Mouse (Mus musculus): ENCODE results near the gene Rec8. TPM values are rescaled to one million over a fixed set of nuclear protein-coding genes. Genes with fewer than 3 reads are reported as not detected.

Gene Rec8
- total and polyA plus RNA-seq, 2 experiments from 2014 or later: 7.6 to 11.1 TPM

DNA sequence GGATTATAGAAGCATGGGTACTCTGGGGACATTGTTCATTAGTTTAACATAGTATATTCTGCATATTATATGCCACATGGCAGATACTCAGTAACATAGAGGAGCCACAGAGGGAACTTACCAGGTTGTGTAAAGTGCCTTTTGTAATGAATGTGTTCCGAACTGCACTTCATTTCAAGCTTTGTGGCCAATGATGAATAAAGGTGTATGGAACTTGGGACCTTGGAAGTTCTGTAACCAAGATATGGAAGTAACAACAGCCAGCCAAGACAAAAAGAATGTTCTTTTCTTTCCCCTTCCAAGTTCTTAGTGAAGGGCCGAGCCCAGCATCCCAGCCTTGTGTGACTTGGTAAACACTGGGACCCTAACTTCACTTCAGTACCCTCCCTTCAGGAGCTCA, 32.0 kb downstream of the Rec8 start, which contains the start of gene Tssk4:
Gene Tssk4, plus strand, starts transcription at position 301 of the 400 bp plus-strand sequence.
- Histone ChIP-seq H3K27me3 (ENCODE audit: insufficient read depth, low read length) (no peaks in the 10 kb centered on the region), H3K36me3 (ENCODE audit: insufficient read depth, low read length) (no peaks in the 10 kb centered on the region), H3K9ac (replicated peaks; ENCODE audit: low read length, poor library complexity, severe bottlenecking) (no peak within 1 kb of the TSS), H3K4me3 (ENCODE audit: low read depth, low read length) (no peak within 1 kb of the TSS), H3K9me3 (ENCODE audit: low read length) (no peaks in the 10 kb centered on the region), H3K4me2 (ENCODE audit: low read depth, low read length, poor library complexity, severe bottlenecking) (no peak within 1 kb of the TSS), H3K4me1 (ENCODE audit: insufficient read depth, low read length) (0 out of 2 replicates have a peak, but pooled peaks cover 2% of the 10 kb centered on the region), H3K27ac (ENCODE audit: low read depth, low read length) (no peak within 1 kb of the TSS)
- ATAC-seq (ENCODE audit: low FRiP score) (no peak), DNase-seq (ENCODE audit: low spot score) (no peak)
- no peak for TF ChIP-seq CTCF (IDR thresholded peaks at IDR 0.05)
- 99% methylated on average over 2 of the region's 2 CpGs for WGBS

DNA sequence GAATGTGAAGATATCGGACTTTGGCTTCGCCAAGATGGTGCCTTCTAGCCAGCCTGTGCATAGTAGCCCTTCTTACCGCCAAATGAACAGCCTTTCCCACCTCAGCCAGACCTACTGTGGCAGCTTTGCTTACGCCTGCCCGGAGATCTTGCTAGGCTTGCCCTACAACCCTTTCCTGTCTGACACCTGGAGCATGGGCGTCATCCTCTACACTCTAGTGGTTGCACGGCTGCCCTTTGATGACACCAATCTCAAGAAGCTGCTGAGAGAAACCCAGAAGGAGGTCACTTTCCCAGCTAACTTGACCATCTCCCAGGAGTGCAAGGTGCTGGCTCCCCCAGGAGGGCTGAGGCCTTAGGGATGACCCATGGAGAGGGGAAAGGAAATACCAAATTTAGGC, 33.7 kb downstream of the Rec8 start:
- ATAC-seq (ENCODE audit: low FRiP score) (no peak), DNase-seq (ENCODE audit: low spot score) (no peak)
- Histone ChIP-seq H3K9me3 (ENCODE audit: low read length) (no peaks in the 10 kb centered on the region), H3K27ac (ENCODE audit: low read depth, low read length) (no peak overlapping the region), H3K4me2 (ENCODE audit: low read depth, low read length, poor library complexity, severe bottlenecking) (no peak overlapping the region), H3K9ac (replicated peaks; ENCODE audit: low read length, poor library complexity, severe bottlenecking) (no peak overlapping the region), H3K27me3 (ENCODE audit: insufficient read depth, low read length) (no peaks in the 10 kb centered on the region), H3K4me1 (ENCODE audit: insufficient read depth, low read length) (no peaks in the 10 kb centered on the region), H3K4me3 (ENCODE audit: low read depth, low read length) (no peak overlapping the region), H3K36me3 (ENCODE audit: insufficient read depth, low read length) (no peaks in the 10 kb centered on the region)
- TF ChIP-seq CTCF (IDR thresholded peaks at IDR 0.05): no peak
- WGBS: 89% methylated on average over 7 of the region's 7 CpGs

DNA sequence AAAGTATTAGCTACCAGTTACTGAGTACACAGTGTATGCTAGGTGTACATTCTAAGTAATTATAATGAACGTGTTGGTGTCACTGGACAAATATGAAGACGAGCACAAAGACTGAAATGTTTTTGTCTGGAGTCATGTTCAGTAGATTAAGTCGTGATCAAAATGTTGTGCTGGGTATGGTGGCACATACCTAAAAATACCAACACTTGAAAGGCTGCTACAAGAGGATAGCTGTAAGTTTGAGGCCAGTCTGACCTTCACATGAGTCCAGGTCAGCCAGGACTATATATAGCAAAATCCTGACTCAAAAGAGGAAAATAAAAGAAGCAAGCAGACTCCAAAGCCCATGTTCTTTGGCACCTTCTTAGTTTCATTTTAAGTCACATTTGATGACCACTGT, 39.1 kb downstream of the Rec8 start:
- H3K9ac ChIP-seq (replicated peaks; ENCODE audit: low read length, poor library complexity, severe bottlenecking): no peak overlapping the region
- H3K9me3 ChIP-seq (ENCODE audit: low read length): no peaks in the 10 kb centered on the region
- no peak overlapping the region for H3K27ac ChIP-seq (ENCODE audit: low read depth, low read length)
- no peak overlapping the region for H3K4me3 ChIP-seq (ENCODE audit: low read depth, low read length)
- TF ChIP-seq CTCF (IDR thresholded peaks at IDR 0.05): no peak
- H3K27me3 ChIP-seq (ENCODE audit: insufficient read depth, low read length): no peaks in the 10 kb centered on the region
- 0 out of 2 replicates have a peak, but pooled peaks cover 10% of the 10 kb centered on the region for H3K36me3 ChIP-seq (ENCODE audit: insufficient read depth, low read length)
- H3K4me1 ChIP-seq (ENCODE audit: insufficient read depth, low read length): no peaks in the 10 kb centered on the region
- 90% methylated on average over 3 of the region's 3 CpGs for WGBS
- DNase-seq (ENCODE audit: low spot score) (no peak), ATAC-seq (ENCODE audit: low FRiP score) (no peak)
- no peak overlapping the region for H3K4me2 ChIP-seq (ENCODE audit: low read depth, low read length, poor library complexity, severe bottlenecking)

DNA sequence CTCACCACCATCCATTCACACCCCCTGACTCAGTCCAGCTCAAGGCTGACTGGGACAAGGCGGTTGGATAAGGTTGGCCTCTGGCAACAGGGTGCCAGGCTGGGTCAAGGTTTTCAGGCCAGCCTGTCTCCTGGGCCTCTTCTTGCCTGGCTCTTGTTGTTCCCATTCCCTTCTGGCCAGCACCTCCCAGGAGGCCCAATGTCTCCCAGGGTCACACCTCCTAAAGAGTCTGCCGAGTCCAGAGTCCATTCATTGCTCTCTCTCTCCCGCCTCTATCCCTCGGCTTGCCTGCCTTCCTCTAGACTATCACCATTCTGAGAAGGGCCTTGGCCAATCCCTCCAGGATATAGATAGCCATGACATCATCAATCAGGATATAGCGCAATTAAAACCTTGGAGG, 40.2 kb downstream of the Rec8 start:
- H3K27ac ChIP-seq (ENCODE audit: low read depth, low read length): no peak overlapping the region
- no peak for TF ChIP-seq CTCF (IDR thresholded peaks at IDR 0.05)
- no peak overlapping the region for H3K4me3 ChIP-seq (ENCODE audit: low read depth, low read length)
- H3K4me1 ChIP-seq (ENCODE audit: insufficient read depth, low read length): no peaks in the 10 kb centered on the region
- ATAC-seq (ENCODE audit: low FRiP score) (no peak), DNase-seq (ENCODE audit: low spot score) (no peak)
- H3K27me3 ChIP-seq (ENCODE audit: insufficient read depth, low read length): no peaks in the 10 kb centered on the region
- no peak overlapping the region for H3K4me2 ChIP-seq (ENCODE audit: low read depth, low read length, poor library complexity, severe bottlenecking)
- no peaks in the 10 kb centered on the region for H3K9me3 ChIP-seq (ENCODE audit: low read length)
- H3K9ac ChIP-seq (replicated peaks; ENCODE audit: low read length, poor library complexity, severe bottlenecking): no peak overlapping the region
- 94% methylated on average over 5 of the region's 5 CpGs for WGBS
- peaks cover 14% of the 10 kb centered on the region; the same call in 1 of the 2 replicates for H3K36me3 ChIP-seq (ENCODE audit: insufficient read depth, low read length)

DNA sequence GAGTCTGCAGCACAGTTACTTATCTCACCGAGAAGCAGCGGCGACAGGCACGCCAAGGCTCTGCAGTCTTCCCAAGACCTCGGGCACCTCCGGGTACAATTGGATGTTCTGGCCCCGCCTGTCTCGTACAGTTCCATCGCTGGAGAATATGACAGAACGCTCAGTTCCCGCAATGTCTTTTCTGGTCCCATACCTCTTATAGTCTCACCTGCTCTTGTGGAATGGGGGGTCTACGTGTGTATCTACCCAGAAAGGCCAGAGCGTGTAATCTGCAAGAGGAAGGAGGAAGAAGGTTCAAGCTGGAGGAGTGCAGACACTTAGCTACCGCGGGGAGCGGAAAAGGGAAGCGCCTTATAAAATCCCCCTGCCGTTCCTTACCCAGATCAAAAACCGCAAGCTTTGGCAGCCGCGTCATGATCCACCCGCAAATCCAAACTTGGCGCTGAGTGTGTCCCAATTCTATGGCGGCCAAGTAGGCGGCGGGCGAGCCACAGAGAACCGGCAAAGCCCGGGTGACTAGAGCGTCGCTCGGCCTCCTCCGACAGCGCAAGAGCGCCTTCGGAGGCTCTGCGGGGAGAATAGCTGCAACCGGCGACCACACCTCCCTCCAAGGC, 42.2 kb downstream of the Rec8 start, which contains the start of gene Mdp1:
Gene Mdp1, minus strand, starts transcription at position 549 of the 614 bp plus-strand sequence.
- Histone ChIP-seq H3K4me3 (ENCODE audit: low read depth, low read length) (peak within 1 kb of the TSS; percentile 66), H3K36me3 (ENCODE audit: insufficient read depth, low read length) (peaks cover 17% of the 10 kb centered on the region; the same call in 1 of the 2 replicates), H3K27ac (ENCODE audit: low read depth, low read length) (peak within 1 kb of the TSS; percentile 80), H3K4me2 (ENCODE audit: low read depth, low read length, poor library complexity, severe bottlenecking) (peak within 1 kb of the TSS; percentile 67), H3K9ac (replicated peaks; ENCODE audit: low read length, poor library complexity, severe bottlenecking) (peak within 1 kb of the TSS; percentile 74), H3K27me3 (ENCODE audit: insufficient read depth, low read length) (no peaks in the 10 kb centered on the region), H3K9me3 (ENCODE audit: low read length) (no peaks in the 10 kb centered on the region), H3K4me1 (ENCODE audit: insufficient read depth, low read length) (no peaks in the 10 kb centered on the region)
- WGBS: under 1% methylated on average over 39 of the region's 39 CpGs
- ATAC-seq (ENCODE audit: low FRiP score) (peak; percentile 94), DNase-seq (ENCODE audit: low spot score) (peak; percentile 95)
- peak; percentile 72 for TF ChIP-seq CTCF (IDR thresholded peaks at IDR 0.05)

DNA sequence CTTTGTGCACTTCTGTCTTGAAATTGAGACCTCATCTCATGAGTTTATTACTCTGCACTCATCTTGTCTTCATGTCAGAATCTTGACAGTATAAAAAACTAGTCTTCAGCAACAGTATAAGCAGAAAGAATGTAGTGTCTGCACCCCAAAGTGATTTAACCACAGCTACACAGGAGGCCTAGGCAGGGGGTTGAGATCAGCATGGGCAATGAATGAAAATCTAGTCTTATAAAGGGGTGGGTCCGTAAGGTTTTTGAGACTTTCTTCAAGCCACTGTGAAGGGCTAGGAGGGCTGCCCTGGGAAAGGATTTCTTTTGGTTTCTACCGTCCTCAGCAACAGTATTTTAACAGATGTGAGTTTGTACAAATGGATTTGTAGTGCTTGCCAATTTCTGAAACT, 42.8 kb downstream of the Rec8 start:
- peaks cover 17% of the 10 kb centered on the region; the same call in 1 of the 2 replicates for H3K36me3 ChIP-seq (ENCODE audit: insufficient read depth, low read length)
- H3K27ac ChIP-seq (ENCODE audit: low read depth, low read length): no peak overlapping the region
- no peak for DNase-seq (ENCODE audit: low spot score)
- WGBS: 32% methylated on average over 2 of the region's 2 CpGs
- no peak overlapping the region for H3K9ac ChIP-seq (replicated peaks; ENCODE audit: low read length, poor library complexity, severe bottlenecking)
- no peaks in the 10 kb centered on the region for H3K27me3 ChIP-seq (ENCODE audit: insufficient read depth, low read length)
- no peaks in the 10 kb centered on the region for H3K4me1 ChIP-seq (ENCODE audit: insufficient read depth, low read length)
- H3K9me3 ChIP-seq (ENCODE audit: low read length): no peaks in the 10 kb centered on the region
- H3K4me2 ChIP-seq (ENCODE audit: low read depth, low read length, poor library complexity, severe bottlenecking): peak overlapping the region; percentile 67
- ATAC-seq (ENCODE audit: low FRiP score): no peak
- TF ChIP-seq CTCF (IDR thresholded peaks at IDR 0.05): no peak
- H3K4me3 ChIP-seq (ENCODE audit: low read depth, low read length): peak overlapping the region; percentile 66; the same call in 1 of the 2 replicates
